Mouse (Mus musculus): ENCODE results near the gene Pak7.

Pak7 gene

GRCm38 (mm10) chr2:136048464-136048863 is 339.3 kb downstream of the Pak7 start:
- DNase-seq (ENCODE audit: low spot score in 2 of 2): no peak

Measured in spleen, postnatal 36 days (tissue).